Mouse (Mus musculus) limb, embryonic 14.5 days (tissue): ENCODE data around the gene Tnp2. TPM values are rescaled to one million over a fixed set of nuclear protein-coding genes. Genes with fewer than 3 reads are reported as not detected.

Experiments
- ATAC-seq: fragments of 200-750 bp; cut with Nextera tagmentation; 2 replicates; pipeline ENCODE4 v1.8.0; 2017; ENCODE audit warnings: low read depth, moderate number of reproducible peaks, moderate TSS enrichment; ENCODE audit not compliant: low FRiP score
- DNase-seq: peaks from one replicate; pipeline ENCODE4 v3.0.0-alpha.2; 2015; ENCODE audit warnings: low spot score
- H3K27ac ChIP-seq: fragments of 300-500 bp; sonication (generic); replicated peaks from 2 replicates; pipeline ENCODE4 v1.5.1; 2014; ENCODE audit warnings: low read depth, mild to moderate bottlenecking, low read length, moderate library complexity, mixed read lengths
- H3K27me3 ChIP-seq: fragments of 300-500 bp; sonication (generic); 2 replicates; pipeline ENCODE4 v1.6.1; 2014; ENCODE audit warnings: low read length, mixed read lengths; ENCODE audit not compliant: control insufficient read depth, insufficient read depth
- H3K36me3 ChIP-seq: fragments of 300-500 bp; sonication (generic); 2 replicates; pipeline ENCODE4 v1.6.1; 2014; ENCODE audit warnings: mild to moderate bottlenecking, low read length, moderate library complexity, mixed read lengths; ENCODE audit not compliant: control insufficient read depth, insufficient read depth
- H3K4me1 ChIP-seq: fragments of 300-500 bp; sonication (generic); 2 replicates; pipeline ENCODE4 v1.6.1; 2014; ENCODE audit warnings: antibody characterized with exemption, low read length, mixed read lengths; ENCODE audit not compliant: control insufficient read depth, insufficient read depth
- H3K4me2 ChIP-seq: fragments of 300-500 bp; sonication (generic); replicated peaks from 2 replicates; pipeline ENCODE4 v1.6.1; 2014; ENCODE audit warnings: low read depth, mild to moderate bottlenecking, low read length, moderate library complexity; ENCODE audit not compliant: severe bottlenecking
- H3K4me3 ChIP-seq: fragments of 300-500 bp; sonication (generic); replicated peaks from 2 replicates; pipeline ENCODE4 v1.5.1; 2014; ENCODE audit warnings: low read length
- H3K9ac ChIP-seq: fragments of 300-500 bp; sonication (generic); 2 replicates; pipeline ENCODE4 v1.6.1; 2014; ENCODE audit warnings: mild to moderate bottlenecking, low read depth, low read length, moderate library complexity; ENCODE audit not compliant: severe bottlenecking
- H3K9me3 ChIP-seq: fragments of 300-500 bp; sonication (generic); 2 replicates; pipeline ENCODE4 v1.6.1; 2016; ENCODE audit warnings: low read length; ENCODE audit not compliant: control insufficient read depth
- POLR2A ChIP-seq: fragments of 200-500 bp; IDR thresholded peaks from 2 replicates; pipeline ENCODE4 v1.8.0; 2012; ENCODE audit warnings: inconsistent platforms, mild to moderate bottlenecking, moderate library complexity, borderline replicate concordance; ENCODE audit not compliant: insufficient read depth, insufficient read length; ENCODE audit errors: extremely low read depth
- WGBS: fragments of 180-500 bp; shearing (Covaris S2); extraction: QIAGEN DNeasy Blood & Tissue Kit; methylation state at CpG from one replicate; pipeline ENCODE4 v1.1.7; 2014; 5-methylcytosine and 5-hydroxymethylcytosine counted together
- polyA plus RNA-seq, 2 experiments: library from polyadenylated mRNA; depleted of rRNA in 1 of 2; stranded (reverse) in 1 of 2; unstranded in 1 of 2; fragments of >200 nt; fragmentation: Nextera tagmentation in 1 of 2; extraction: Ambion mirVana in 1 of 2; gene quantifications; 2 replicates each; pipeline versions ENCODE4 v1.2.1 to v1.2.3; 2012 to 2014

Gene Tnp2
- polyA plus RNA-seq, 2 experiments = not detected

GRCm38 (mm10) chr16:10783152-10783434 is 5.4 kb downstream of the Tnp2 start:
- Histone ChIP-seq H3K27ac (peak overlapping the region; percentile 72; the same call in 1 of the 2 replicates), H3K9ac (no peak overlapping the region; the same call in 1 of the 2 replicates), H3K9me3 (no peaks in the 10 kb centered on the region), H3K4me3 (peak overlapping the region; percentile 84), H3K4me2 (peak overlapping the region; percentile 89), H3K36me3 (peaks cover 12% of the 10 kb centered on the region), H3K4me1 (peaks cover 39% of the 10 kb centered on the region), H3K27me3 (no peaks in the 10 kb centered on the region)
- ATAC-seq = no peak
- 24% methylated on average over 1 of the region's 1 CpGs for WGBS
- no peak for DNase-seq
- no peak for TF ChIP-seq POLR2A

- H3K27me3 ChIP-seq = no peaks in the 10 kb centered on the region
- H3K9me3 ChIP-seq = no peaks in the 10 kb centered on the region
- peak overlapping the region; percentile 89 for H3K4me2 ChIP-seq
- H3K4me1 ChIP-seq = peaks cover 39% of the 10 kb centered on the region
- WGBS = 35% methylated on average over 6 of the region's 6 CpGs
- H3K9ac ChIP-seq = no peak overlapping the region; the same call in 1 of the 2 replicates
- no peak for TF ChIP-seq POLR2A
- DNase-seq = no peak
- H3K36me3 ChIP-seq = peaks cover 12% of the 10 kb centered on the region
- peak overlapping the region; percentile 72 for H3K27ac ChIP-seq
- peak overlapping the region; percentile 84 for H3K4me3 ChIP-seq
- no peak for ATAC-seq
Measured at GRCm38 (mm10) chr16:10782377-10783151, 5.9 kb downstream of the Tnp2 start.

GRCm38 (mm10) chr16:10781862-10782371 is 6.5 kb downstream of the Tnp2 start:
- WGBS = 19% methylated on average over 9 of the region's 9 CpGs
- Histone ChIP-seq H3K27me3 (no peaks in the 10 kb centered on the region), H3K27ac (peak overlapping the region; percentile 72), H3K4me3 (peak overlapping the region; percentile 84), H3K9me3 (no peaks in the 10 kb centered on the region), H3K4me1 (peaks cover 39% of the 10 kb centered on the region), H3K9ac (no peak overlapping the region), H3K4me2 (peak overlapping the region; percentile 89), H3K36me3 (peaks cover 12% of the 10 kb centered on the region)
- DNase-seq (peak; percentile 57), ATAC-seq (no peak)
- TF ChIP-seq POLR2A = no peak

- Histone ChIP-seq H3K4me2 (no peak overlapping the region), H3K9me3 (no peaks in the 10 kb centered on the region), H3K9ac (no peak overlapping the region), H3K4me1 (peaks cover 33% of the 10 kb centered on the region), H3K27me3 (no peaks in the 10 kb centered on the region), H3K4me3 (no peak overlapping the region), H3K36me3 (peaks cover 12% of the 10 kb centered on the region), H3K27ac (0 out of 2 replicates have a peak overlapping the region, but pooled peaks have one; percentile 19)
- WGBS = 52% methylated on average over 5 of the region's 5 CpGs
- TF ChIP-seq POLR2A = no peak
- DNase-seq (no peak), ATAC-seq (no peak)
Measured at GRCm38 (mm10) chr16:10780631-10781120, 7.8 kb downstream of the Tnp2 start.

GRCm38 (mm10) chr16:10777579-10778160 is 10.8 kb downstream of the Tnp2 start:
- 75% methylated on average over 5 of the region's 5 CpGs for WGBS
- no peak overlapping the region for H3K4me2 ChIP-seq
- peaks cover 5% of the 10 kb centered on the region for H3K36me3 ChIP-seq
- no peak for TF ChIP-seq POLR2A
- no peak for DNase-seq
- H3K4me1 ChIP-seq = peaks cover 24% of the 10 kb centered on the region
- H3K27ac ChIP-seq = no peak overlapping the region
- H3K9ac ChIP-seq = no peak overlapping the region
- H3K4me3 ChIP-seq = no peak overlapping the region
- H3K27me3 ChIP-seq = no peaks in the 10 kb centered on the region
- no peak for ATAC-seq
- no peaks in the 10 kb centered on the region for H3K9me3 ChIP-seq
